Mouse (Mus musculus): ENCODE measurements around the gene Cyp2d11. TPM values are rescaled to one million over a fixed set of nuclear protein-coding genes. Genes with fewer than 3 reads are reported as not detected.

Gene Cyp2d11
- polyA plus RNA-seq, 1 experiment from 2014 or later, result not detected

DNA sequence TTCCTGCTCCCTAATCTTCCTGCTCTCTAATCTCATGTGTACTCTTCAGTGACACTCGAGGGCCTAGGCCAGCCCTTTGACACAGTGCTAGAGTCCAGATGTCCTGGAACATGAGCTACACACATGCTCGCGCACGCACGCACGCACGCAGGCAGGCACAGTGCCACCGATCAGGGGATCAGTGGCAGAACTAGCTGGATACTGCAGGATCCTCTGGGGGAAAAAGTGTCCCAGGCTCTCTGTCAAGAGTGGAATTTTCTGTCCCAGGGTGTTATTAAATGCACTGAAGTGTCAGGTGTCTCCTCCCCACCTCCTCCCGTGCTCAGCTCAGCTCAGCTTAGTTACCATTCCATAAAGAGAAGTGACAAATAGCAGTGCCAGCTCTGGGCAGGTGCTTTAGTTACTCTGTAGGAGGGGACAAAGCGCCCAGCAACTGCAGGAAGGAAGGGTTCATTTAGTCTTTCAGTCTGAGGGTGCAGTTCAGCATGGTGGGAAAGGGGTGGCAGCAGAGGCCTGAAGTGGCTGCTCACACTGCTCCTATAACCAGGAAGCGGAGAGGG is 32.3 kb downstream of the Cyp2d11 start:
- no peaks in the 10 kb centered on the region for H3K36me3 ChIP-seq
- no peaks in the 10 kb centered on the region for H3K27me3 ChIP-seq
- no peak overlapping the region for H3K27ac ChIP-seq (replicated peaks)
- no peak for ATAC-seq (ENCODE audit: low read depth)
- no peak overlapping the region for H3K4me2 ChIP-seq
- no peak overlapping the region for H3K4me3 ChIP-seq
- H3K9me3 ChIP-seq, result no peaks in the 10 kb centered on the region
- H3K9ac ChIP-seq, result no peak overlapping the region
- WGBS, result 81% methylated on average over 11 of the region's 11 CpGs
- H3K4me1 ChIP-seq (replicated peaks), result no peaks in the 10 kb centered on the region

DNA sequence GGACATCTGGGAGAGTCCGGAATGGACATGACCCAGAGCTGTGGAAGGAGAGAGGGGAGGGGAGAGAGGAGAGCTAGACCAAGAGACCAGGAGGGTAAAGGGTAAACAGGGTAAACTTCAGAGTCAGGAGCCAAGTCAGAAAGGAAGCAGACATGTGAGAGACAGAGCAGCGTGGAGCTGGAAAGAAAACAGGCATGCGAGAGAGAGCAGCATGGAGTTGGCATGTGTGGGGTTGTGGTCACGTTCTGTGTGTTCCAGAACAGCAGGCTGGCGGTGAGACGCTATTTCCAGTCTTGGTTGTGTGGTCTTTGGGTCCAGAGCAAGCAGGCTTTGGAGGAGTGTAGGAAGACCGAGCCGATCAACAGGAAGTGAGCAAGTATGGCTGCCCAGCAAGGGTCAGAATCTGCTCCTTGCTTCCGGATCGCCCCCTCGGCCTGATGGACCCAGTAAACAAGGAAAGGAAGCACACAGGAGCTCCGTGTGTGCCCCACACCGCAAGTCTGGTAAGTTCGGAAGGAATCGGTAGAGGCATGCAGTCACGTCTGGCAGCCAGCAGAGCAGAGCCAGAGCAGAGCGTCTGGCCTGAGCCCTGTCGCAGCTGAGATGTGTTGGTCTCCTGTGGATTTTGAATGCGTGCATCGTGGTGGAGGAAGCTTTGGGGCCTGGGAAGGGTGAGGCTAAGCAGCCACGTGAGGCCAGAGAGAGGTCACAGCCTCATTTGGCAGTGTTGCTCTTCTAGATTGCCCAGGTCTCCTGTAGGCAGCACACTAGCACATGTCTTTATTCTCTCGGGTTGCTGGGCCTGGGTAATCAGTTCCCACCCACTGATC is 35.2 kb downstream of the Cyp2d11 start:
- H3K4me2 ChIP-seq, result no peak overlapping the region
- H3K9ac ChIP-seq, result no peak overlapping the region

DNA sequence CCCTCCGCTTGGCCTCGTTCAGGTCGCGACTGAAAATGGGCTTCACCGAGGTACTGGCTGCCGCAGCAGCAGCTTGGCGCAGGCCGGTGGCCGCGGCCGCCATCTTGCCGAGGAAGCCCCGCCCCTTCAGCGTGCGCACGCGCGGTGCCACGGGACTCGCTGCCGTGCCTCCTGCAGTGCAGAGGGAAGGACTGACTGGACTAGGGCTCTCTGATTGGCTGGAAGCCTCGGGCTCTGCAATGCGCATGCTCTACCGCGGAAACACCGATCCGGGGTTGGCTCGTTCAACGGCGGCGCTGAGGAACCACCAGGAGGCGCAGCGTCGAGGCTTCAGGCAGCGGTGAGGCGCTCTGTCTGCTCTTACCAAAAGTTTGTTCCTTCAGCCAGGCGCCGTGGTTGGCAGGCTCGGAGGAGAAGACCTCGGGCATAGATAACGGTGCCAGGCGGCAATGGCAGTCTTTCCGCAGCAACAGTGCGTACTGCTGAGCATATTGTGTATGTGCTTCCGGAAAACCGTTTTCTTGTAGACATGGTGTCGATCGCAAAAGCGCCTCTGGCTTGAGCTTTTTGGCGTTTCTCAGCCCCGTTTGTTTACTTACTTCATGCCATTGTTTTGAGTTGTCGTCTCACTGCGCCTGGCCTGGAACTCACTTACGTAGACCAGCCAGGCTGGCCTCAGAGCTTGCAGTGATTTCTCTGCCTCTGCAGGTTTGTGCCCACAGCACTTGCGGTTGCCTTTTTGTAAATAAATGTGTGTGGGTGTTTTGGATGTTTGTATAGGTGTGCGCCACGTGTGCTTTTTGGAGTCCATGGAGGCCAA is 39.5 kb downstream of the Cyp2d11 start, which contains the start of gene Ndufa6:
TSS of gene Ndufa6 (minus strand) at position 197 of the 820 bp plus-strand sequence.
- Histone ChIP-seq H3K4me3 (peak within 1 kb of the TSS; percentile 97), H3K36me3 (peaks cover 18% of the 10 kb centered on the region), H3K4me1 (replicated peaks) (peaks cover 31% of the 10 kb centered on the region), H3K27me3 (no peaks in the 10 kb centered on the region), H3K9ac (peak within 1 kb of the TSS; percentile 99), H3K9me3 (no peaks in the 10 kb centered on the region), H3K4me2 (peak within 1 kb of the TSS; percentile 94), H3K27ac (replicated peaks) (peak within 1 kb of the TSS; percentile 91)
- ATAC-seq (ENCODE audit: low read depth), result peak; percentile 99
- 2% methylated on average over 57 of the region's 57 CpGs for WGBS

More for the DNA sequence above, 35.2 kb downstream of the Cyp2d11 start:
- no peak overlapping the region for H3K27ac ChIP-seq (replicated peaks)
- 68% methylated on average over 22 of the region's 22 CpGs for WGBS
- H3K4me3 ChIP-seq, result no peak overlapping the region
- ATAC-seq (ENCODE audit: low read depth), result no peak
- H3K36me3 ChIP-seq, result no peaks in the 10 kb centered on the region
- H3K27me3 ChIP-seq, result no peaks in the 10 kb centered on the region
- peaks cover 8% of the 10 kb centered on the region for H3K4me1 ChIP-seq (replicated peaks)
- H3K9me3 ChIP-seq, result no peaks in the 10 kb centered on the region

DNA sequence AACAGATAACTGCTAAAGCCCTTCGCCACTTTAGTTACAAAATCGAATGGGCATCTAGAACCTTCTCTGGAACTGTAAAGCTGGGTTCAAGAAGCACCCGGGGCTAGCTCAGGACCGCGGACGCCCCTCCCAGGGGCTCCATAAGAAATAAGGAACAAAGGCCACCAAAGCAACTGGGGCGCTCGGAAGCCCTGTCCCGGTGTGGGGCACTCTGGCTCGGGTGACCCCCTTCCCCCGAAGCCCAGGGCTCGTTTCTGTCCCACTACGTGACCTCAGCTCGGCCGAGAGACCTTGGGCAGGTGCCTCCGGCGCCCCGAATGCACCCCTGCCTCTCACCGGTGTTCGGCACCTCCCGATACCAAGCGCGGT is 40.1 kb downstream of the Cyp2d11 start:
- Histone ChIP-seq H3K9me3 (no peaks in the 10 kb centered on the region), H3K4me3 (peak overlapping the region; percentile 97), H3K36me3 (peaks cover 24% of the 10 kb centered on the region), H3K4me2 (peak overlapping the region; percentile 94), H3K27ac (replicated peaks) (peak overlapping the region; percentile 91), H3K27me3 (no peaks in the 10 kb centered on the region), H3K4me1 (replicated peaks) (peaks cover 31% of the 10 kb centered on the region), H3K9ac (peak overlapping the region; percentile 99)
- under 1% methylated on average over 23 of the region's 23 CpGs for WGBS
- ATAC-seq (ENCODE audit: low read depth), result no peak; the same call in 1 of the 2 replicates

DNA sequence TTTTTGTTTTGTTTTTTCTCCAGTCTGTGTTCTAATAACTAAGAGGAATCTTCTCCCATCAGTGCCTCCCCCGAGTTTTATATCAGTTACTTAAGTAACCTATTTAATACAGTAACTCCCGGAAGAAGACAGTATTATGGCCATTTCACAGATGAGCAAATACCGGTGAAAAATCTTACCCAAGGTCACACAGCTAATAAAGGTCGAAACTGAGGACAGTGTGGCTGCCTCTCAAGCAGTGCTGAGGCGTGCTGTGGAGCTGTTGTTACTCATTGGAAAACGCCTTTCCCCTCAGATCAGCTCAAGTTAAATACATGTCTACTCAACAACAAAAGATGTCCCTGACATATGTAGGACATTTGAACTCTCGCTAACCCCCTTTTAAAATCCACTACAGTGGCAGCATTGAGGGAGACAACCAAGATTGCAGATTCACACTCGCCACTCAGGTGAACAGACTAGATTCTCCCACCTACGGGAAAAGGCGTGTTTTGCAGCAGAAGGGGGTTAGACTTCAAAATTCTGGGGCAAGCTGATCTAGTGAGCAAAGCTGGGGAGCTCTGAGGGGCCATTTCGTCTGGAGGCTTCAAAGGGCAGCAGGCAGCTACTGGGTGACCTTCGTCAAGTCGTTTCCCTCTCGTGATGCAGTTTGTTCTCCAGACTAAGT is 40.6 kb downstream of the Cyp2d11 start:
- peak overlapping the region; percentile 94 for H3K4me2 ChIP-seq
- no peaks in the 10 kb centered on the region for H3K27me3 ChIP-seq
- H3K9me3 ChIP-seq, result no peaks in the 10 kb centered on the region
- peak overlapping the region; percentile 97 for H3K4me3 ChIP-seq
- 28% methylated on average over 14 of the region's 14 CpGs for WGBS
- peaks cover 30% of the 10 kb centered on the region for H3K36me3 ChIP-seq
- no peak for ATAC-seq (ENCODE audit: low read depth)
- H3K27ac ChIP-seq (replicated peaks), result peak overlapping the region; percentile 91
- H3K9ac ChIP-seq, result peak overlapping the region; percentile 99
- H3K4me1 ChIP-seq (replicated peaks), result peaks cover 35% of the 10 kb centered on the region

DNA sequence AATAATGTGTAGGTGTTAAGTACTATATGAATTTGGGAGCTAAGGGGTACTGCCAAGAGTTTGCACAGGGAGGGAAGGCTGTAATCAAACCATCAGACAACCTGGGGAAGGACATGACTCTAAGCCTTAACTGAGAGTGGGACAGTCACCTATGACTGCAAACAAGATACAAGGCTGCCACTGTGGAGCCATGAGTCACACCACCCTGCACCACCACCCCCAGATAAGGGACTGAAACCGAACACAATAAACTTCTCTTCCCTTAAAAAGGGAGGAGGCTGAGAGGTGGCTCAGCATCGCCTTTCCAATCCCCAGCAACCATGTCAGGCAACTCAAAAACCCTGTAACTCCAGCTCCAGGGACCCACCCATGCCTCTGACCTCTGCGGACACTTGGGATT is 42.3 kb downstream of the Cyp2d11 start:
- Histone ChIP-seq H3K9ac (no peak overlapping the region), H3K27me3 (no peaks in the 10 kb centered on the region), H3K4me1 (replicated peaks) (peaks cover 52% of the 10 kb centered on the region), H3K36me3 (peaks cover 35% of the 10 kb centered on the region), H3K9me3 (no peaks in the 10 kb centered on the region), H3K27ac (replicated peaks) (no peak overlapping the region), H3K4me3 (no peak overlapping the region), H3K4me2 (no peak overlapping the region)
- ATAC-seq (ENCODE audit: low read depth), result no peak
- 97% methylated on average over 3 of the region's 3 CpGs for WGBS

DNA sequence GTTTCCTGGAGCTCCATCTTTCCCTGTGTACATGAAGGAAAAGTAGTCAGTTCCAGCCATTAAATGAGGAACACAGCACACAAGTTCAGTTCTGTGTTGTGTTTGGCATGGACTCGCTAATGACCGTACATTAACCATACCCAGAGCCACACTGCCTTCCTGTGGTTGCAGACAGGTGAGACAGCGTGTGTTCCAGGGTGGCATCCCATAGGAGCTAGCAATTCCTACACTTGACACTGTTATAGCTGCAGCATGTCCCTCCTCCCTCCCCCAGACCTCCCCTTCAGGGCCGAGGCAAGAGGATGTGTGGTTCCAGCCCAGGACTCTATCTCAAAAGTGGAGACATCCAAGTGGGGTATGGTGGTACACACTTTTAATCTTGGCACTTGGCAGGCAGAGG is 43.5 kb downstream of the Cyp2d11 start:
- no peak for ATAC-seq (ENCODE audit: low read depth)

DNA sequence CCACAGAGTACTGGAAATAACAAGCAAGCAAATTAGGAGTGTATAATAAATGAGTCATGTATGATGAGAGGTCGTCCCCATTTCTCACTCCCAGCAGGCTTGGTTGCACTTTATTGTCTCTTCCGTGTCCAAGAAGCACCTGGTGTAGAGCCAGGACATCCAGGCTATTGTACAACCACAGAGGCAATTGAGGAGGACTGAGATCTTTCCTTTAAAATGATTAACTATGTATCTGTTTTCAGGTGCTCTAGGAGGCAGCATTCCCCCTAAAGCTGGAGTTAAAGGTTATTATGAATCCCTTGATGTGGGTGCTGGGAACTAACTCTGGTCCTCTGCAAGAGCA is 44.9 kb downstream of the Cyp2d11 start:
- Histone ChIP-seq H3K4me2 (no peak overlapping the region), H3K36me3 (peaks cover 35% of the 10 kb centered on the region), H3K4me1 (replicated peaks) (peaks cover 44% of the 10 kb centered on the region), H3K27ac (replicated peaks) (no peak overlapping the region), H3K9me3 (no peaks in the 10 kb centered on the region), H3K4me3 (no peak overlapping the region), H3K27me3 (no peaks in the 10 kb centered on the region), H3K9ac (no peak overlapping the region)
- no peak for ATAC-seq (ENCODE audit: low read depth)
- WGBS, result 83% methylated on average over 2 of the region's 2 CpGs

More for the DNA sequence above, 43.5 kb downstream of the Cyp2d11 start:
- Histone ChIP-seq H3K9ac (no peak overlapping the region), H3K4me2 (no peak overlapping the region), H3K4me3 (no peak overlapping the region), H3K27ac (replicated peaks) (no peak overlapping the region), H3K4me1 (replicated peaks) (peaks cover 53% of the 10 kb centered on the region), H3K36me3 (peaks cover 35% of the 10 kb centered on the region), H3K9me3 (no peaks in the 10 kb centered on the region), H3K27me3 (no peaks in the 10 kb centered on the region)
- WGBS, result 89% methylated on average over 4 of the region's 4 CpGs

DNA sequence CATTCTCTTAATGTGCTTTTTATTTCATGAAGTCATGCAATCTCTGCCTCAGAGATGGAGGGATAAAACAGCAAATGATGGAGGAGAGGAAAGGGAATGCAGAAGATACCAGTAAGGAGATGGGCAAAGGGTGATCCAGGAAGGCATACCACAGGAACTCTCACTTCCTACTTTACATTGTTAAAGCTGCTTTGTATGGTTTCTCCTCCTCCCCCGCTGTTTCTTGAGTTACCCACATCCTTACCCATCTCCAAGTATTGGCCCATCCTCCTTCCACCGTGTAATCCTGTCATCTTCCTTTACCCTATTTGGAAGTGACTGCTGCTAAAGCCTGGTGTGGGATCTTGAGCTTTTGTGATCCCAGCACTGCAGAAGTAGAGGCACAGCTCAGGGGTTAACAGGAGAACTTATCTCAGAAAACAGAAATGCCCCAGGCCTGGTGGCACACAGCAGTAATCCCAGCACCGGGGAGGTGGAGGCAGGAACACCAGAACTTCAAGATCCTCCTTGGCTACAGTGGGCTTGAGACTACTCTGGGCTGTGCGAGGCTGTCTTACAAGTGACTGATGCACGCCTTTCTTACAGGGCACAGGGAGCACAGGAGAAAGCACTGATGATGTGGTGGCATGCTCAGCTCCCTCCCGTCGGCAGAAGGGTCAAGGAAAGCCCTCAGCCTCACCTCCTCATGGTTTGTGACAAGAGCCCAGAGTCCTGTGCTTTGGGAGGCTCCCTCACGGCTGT is 45.4 kb downstream of the Cyp2d11 start:
- WGBS, result 87% methylated on average over 8 of the region's 8 CpGs
- H3K4me1 ChIP-seq (replicated peaks), result peaks cover 43% of the 10 kb centered on the region
- no peak for ATAC-seq (ENCODE audit: low read depth)

DNA sequence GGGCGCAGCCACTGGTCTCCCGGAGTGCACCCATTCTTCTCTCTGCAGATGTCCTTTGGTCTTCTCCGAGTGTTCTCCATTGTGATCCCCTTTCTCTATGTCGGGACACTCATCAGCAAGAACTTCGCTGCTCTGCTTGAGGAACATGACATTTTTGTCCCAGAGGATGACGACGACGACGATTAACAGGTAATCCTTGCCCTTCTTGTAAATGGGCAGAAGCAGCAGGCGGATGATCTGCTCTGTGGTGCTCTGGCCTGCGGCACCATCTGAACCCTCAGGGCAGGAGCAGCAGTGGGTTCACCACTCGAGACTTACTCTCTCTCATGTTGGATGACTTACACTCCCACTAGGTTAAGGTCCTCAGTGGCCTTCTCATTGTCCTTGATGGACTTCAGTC is 46.0 kb downstream of the Cyp2d11 start:
- Histone ChIP-seq H3K36me3 (peaks cover 35% of the 10 kb centered on the region), H3K4me2 (peak overlapping the region; percentile 97; the same call in 1 of the 2 replicates), H3K4me3 (no peak overlapping the region; the same call in 1 of the 2 replicates), H3K4me1 (replicated peaks) (peaks cover 37% of the 10 kb centered on the region), H3K9me3 (no peaks in the 10 kb centered on the region), H3K27ac (replicated peaks) (no peak overlapping the region), H3K27me3 (no peaks in the 10 kb centered on the region), H3K9ac (peak overlapping the region; percentile 79; the same call in 1 of the 2 replicates)
- WGBS, result 95% methylated on average over 12 of the region's 12 CpGs
- no peak for ATAC-seq (ENCODE audit: low read depth)

More for the DNA sequence above, 45.4 kb downstream of the Cyp2d11 start:
- Histone ChIP-seq H3K27ac (replicated peaks) (no peak overlapping the region), H3K4me3 (no peak overlapping the region), H3K27me3 (no peaks in the 10 kb centered on the region), H3K9ac (no peak overlapping the region), H3K9me3 (no peaks in the 10 kb centered on the region), H3K36me3 (peaks cover 35% of the 10 kb centered on the region), H3K4me2 (no peak overlapping the region)

DNA sequence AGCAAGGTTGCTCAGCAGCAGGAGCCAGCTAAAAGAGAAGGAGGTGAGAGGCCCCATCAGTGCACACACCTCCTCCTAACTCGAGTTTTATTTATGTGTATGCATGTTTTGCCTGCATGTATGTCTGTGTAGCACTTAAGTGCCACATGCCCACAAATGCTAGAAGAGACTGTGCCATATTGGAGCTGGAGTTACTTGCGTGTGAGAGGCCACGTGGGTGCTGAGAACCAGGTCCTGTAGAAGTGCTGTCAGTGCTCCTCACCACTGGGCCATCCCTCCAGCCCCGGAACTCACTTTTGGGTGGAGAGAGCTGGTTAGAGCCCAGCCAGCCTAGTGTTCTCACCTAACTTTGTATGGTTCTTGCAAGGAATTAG is 46.5 kb downstream of the Cyp2d11 start:
- Histone ChIP-seq H3K9me3 (no peaks in the 10 kb centered on the region), H3K36me3 (peaks cover 35% of the 10 kb centered on the region), H3K27me3 (no peaks in the 10 kb centered on the region), H3K27ac (replicated peaks) (peak overlapping the region; percentile 86; the same call in 1 of the 2 replicates), H3K4me3 (peak overlapping the region; percentile 56), H3K4me2 (peak overlapping the region; percentile 97), H3K4me1 (replicated peaks) (peaks cover 31% of the 10 kb centered on the region), H3K9ac (peak overlapping the region; percentile 79)
- 85% methylated on average over 4 of the region's 4 CpGs for WGBS
- no peak for ATAC-seq (ENCODE audit: low read depth)

Measured in neural tube, embryonic 13.5 days (tissue).